Mouse (Mus musculus): ENCODE data around the gene Capn10. TPM values are rescaled to one million over a fixed set of nuclear protein-coding genes. Genes with fewer than 3 reads are reported as not detected.
"Not testable (repeated sequence)": the region's sequence is repeated elsewhere in the genome, so short reads cannot be mapped to it uniquely, and the experiment has no call there.

Gene Capn10
- total RNA-seq, 2 experiments from 2014 or later: 5.6 to 7.2 TPM

DNA sequence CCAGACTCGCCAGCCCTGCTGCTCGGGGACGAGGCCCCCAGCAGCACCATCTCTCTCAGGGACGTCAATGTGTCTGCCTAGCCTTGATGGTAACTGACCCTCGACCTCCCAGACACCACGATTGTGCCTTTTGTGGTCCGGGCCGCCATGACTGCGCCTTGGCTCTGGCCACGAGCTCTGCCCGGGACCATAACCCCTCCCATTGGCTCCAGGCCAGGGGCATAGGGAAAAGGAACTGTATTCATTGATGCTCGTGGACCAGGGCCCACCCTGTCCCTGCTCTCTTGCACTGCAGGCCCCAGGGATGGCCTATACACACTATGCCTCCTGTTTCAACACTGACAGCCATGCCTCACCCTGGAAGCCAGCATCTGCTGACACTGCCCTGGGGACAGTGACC, 14.4 kb upstream of the Capn10 start:
- no peak for DNase-seq

DNA sequence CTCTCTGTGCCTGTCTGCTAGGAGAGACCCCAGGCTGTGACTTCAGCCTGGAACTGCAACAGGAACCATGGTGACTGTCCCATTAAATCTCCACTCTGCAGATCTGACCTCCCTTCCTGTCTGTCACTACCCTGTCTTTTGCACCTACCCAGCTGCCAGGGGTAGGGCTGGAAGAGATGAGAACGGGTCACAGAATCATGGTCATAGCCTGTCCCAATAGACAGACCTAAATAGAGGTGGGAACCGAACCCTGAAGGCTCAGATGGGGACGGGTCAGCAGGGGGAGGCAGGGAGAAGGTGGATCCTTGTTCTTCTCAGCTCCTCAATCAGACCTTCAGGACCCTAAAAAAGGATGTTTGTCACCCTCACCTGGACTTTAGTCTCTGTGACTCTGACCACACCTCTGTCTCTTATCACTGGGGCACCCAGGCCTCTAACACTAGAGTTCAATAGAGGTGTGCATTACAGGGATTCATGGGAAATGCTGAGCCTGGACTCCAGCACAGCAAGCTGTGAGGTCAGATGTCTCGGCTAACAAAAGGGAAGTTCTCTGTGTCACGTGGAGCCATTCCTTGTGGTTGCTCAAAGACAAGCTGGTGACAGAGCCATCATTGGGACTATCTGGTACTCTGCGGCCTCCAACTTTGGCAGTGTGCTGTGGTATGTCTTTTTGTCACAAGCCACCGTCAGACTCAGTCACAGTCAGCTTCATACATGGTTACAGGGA, 13.5 kb upstream of the Capn10 start:
- peak in 1 of 2 experiments; percentile 42 for DNase-seq

DNA sequence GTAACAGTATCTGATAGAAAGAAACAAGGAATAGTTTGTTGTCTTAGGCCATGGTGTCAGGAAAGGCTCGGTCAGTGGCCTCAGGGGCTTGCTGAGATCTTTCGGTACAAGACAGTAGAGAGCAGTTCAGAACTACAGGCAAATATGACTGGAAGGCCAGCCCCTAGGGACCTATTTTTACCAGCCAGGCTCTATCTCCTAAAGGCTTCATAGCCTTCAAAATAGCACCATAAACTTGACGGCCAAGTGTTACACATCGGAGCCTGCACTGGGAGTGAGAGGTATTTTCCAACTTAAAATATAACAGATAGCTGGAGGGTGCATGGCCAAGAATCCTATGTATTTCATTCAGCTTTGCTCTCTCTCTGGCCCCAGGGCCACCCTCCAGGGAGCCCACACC, 12.7 kb upstream of the Capn10 start:
- DNase-seq: no peak

- no peak for DNase-seq
Measured at GRCm38 (mm10) chr1:92930171-92930706, 3.9 kb upstream of the Capn10 start.

DNA sequence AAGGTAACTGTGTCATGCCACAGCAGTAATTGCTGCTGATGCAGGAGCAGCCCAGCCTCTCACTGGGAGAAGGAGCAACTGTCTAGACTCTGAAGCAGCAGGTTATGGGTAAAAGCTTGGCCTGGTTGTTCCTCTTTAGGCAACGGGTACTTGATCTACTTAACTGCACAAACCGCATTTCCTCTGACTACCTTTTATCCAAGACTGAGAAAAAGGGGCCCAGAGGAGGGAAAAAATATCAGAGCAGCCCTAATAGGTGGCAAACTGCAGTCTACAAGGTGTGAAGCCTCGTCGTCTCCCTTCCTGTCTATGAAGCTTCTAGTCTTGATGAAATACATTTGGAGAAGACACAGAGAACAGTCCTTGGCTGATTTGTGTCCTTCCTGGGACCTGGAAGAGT, 565 bp upstream of the Capn10 start:
- DNase-seq: no peak

DNA sequence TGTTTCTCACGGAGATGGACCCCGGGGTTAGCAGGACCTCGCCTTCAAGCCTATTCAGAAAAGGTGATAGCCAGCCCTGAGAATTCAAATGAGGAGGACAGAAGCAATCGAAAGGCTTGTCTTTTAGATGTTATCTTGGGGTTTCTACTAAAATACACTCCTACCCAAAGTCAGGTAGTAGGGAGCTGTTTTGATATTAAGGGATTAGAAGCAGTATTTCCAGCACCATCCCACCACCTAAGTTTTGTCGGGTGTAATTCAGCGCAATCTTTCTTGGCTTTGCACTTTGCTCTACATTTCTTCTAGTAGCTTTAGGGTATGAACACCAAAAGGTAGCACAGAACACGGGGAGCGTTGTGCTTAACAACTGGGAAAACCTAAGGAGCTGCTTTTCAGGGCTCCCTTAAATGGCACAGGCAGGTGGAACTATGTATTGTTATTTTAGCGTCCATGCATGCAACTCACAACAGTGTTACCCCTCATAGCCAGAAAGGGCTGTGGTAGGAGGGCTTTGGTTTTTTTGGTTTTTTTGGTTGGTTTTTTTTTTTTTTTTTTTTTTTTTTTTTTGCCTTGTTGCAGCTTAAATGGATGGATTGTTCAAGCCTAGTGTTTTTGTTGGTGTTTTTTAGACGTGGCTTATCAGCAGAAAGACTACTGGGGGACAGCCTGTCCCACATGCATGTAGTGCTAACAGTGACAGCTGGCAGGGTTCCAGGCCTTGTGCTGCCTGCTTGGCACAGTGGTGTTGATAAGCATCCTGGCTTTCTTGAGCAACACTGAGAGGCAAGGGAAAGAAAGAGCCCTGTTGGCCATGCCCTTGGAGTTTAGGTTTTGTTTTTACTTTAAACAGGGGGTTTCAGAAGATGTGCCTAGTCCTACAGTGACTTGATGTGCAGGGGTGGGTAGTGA, 1.1 kb downstream of the Capn10 start:
- DNase-seq: no peak

DNA sequence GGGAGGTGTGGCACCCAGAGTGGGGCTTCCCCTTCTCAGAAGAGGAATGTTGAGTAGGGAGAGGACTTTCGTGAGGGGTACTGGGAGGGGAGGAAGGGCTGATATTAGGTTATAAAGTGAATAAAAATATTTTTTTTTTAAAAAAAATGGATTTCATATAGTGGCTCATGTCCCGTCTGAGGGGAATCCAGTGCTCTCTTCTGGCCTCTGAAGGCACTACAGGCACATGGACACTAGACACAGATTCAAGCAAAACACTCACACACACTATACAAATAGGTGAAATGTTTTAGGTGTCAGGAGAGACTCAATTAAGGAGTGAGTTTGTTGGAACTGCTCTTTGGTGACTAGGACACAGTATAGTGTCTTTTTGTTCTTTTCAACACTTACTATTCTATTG, 1.8 kb downstream of the Capn10 start:
- DNase-seq: no peak

- DNase-seq: no peak
Measured at GRCm38 (mm10) chr1:92936467-92936866, 2.3 kb downstream of the Capn10 start.

DNA sequence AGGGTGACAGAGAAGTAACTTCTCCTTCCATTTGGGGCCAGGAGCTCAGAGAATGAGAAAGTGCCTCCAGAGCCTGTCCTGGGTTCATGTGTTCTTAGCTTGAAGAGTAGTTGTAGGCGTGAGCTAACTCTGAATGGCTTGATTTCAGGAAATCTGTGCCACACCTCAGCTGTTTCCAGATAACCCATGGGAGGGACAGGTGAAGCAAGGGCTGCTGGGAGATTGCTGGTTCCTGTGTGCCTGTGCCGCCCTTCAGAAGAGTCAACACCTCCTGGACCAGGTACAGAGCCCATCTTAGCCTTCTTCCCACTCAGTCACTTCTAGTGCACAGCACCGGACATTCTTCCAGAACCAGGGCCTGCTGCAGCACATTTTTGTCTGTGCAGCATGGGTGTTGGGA, 3.6 kb downstream of the Capn10 start:
- DNase-seq: no peak

GRCm38 (mm10) chr1:92939746-92940145, 5.6 kb downstream of the Capn10 start:
- DNase-seq: no peak

DNA sequence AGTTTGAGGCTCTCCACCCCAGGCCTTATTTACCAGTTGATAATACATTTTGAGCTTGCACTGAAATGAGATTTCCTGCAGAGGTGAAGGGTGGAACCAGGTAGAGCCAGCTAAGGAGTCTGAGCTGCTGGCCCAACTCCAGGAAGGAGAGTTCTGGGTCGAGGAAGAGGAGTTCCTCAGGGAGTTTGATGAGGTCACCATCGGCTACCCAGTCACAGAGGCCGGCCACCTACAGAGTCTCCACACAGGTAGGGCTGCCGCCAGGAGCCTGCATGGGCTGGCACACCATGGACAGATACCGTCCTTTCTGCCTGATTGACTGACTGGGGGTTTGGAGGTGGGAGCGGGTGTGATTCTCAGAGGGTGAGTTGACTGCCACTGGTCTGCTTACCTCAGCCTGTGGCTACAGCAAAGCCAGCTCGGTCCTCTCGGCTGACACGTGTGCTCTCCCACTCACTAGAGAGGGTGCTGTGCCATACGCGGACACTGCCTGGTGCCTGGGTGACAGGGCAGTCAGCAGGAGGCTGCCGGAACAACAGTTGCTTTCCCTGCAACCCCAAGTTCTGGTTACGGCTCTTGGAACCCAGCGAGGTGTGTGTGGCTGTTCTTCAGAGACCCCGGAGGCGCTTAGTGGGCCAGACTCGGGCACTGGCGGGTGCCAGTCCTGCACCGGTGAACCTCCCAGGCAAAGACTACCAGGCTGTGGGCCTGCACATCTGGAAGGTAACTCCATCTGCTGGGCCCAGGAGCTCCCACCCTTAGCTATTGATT, 9.2 kb downstream of the Capn10 start:
- no peak for DNase-seq

- DNase-seq: peak in 1 of 2 experiments; percentile 0
Measured at GRCm38 (mm10) chr1:92947966-92948365, 13.8 kb downstream of the Capn10 start.

GRCm38 (mm10) chr1:92949426-92949825, 15.2 kb downstream of the Capn10 start:
- peak; percentile 13 to 40 for DNase-seq

DNA sequence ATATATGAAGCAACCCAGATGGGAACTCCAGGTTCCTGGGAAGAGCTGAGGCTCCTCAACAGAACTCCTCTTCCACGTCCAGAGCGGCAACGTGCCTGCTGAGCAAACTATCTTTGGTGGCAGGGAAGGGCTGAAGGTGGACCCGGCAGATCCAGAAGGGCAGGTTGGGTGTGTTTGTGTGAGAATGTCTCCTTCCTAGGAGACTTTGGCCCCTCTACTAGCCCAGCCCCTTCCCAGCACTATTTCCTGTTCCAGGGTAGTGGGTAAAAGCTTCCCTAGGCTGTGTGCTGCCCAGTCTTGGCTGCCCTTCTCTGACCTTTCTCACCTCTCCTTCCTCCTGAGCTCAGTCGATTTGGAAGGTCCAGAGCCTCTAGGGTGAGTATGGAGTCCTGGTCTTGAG, 16.4 kb downstream of the Capn10 start, which contains the start of gene Gpr35:
TSS of gene Gpr35 (plus strand) at position 259 of the 400 bp plus-strand sequence.
- DNase-seq: peak in 1 of 2 experiments; percentile 0

DNA sequence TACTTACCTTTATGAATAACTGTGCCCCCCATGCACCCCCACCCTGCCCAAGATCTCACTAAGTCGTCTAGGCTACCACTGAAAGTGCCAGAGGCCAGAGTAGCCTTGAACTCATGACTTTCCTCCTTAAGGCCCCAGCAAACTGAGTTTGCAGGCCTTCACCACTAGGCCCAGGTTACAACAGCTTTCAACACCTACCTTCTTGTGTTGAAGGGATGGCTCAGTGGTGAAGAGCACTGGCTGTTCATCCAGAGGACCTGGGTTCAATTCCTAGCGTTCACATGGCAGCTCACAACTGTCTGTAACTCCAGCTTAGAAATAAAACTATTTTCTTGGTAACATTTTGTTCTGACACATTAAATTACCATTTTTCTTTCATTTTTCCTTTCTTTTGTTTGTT, 19.5 kb downstream of the Capn10 start:
- DNase-seq: no peak

DNA sequence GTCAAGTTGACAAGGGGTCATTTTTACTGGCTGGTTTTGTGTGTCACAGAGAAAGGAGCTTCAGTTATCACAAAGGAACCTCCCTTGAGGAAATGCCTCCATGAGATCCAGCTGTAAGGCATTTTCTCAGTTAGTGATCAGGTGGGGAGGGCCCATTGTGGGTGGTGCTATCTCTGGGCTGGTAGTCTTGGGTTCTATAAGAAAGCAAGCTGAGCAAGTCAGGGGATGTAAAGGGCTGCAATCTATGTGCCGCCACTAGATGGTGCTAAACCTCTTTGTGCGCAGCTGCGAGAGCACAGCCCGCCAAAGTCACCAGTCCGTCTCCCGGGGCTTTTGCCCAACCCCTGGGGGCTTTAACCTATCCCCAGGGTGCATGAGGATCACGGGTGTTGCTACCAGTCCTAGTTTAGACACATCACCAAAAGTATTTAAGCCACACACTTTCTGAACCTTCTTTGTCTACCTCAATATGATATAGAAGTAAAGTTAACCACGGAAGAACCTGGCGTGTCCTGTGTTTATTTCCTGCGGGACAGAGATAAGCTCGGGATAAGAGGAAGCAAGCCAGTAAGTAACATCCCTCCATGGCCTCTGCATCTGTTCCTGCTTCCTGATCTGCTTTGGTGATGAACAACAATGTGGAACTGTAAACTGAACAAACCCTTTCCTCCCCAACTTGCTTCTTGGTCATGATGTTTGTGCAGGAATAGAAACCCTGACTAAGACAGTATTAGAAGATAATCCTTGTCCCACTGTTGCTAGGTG, 22.6 kb downstream of the Capn10 start:
- DNase-seq: peak; percentile 65 to 86

DNA sequence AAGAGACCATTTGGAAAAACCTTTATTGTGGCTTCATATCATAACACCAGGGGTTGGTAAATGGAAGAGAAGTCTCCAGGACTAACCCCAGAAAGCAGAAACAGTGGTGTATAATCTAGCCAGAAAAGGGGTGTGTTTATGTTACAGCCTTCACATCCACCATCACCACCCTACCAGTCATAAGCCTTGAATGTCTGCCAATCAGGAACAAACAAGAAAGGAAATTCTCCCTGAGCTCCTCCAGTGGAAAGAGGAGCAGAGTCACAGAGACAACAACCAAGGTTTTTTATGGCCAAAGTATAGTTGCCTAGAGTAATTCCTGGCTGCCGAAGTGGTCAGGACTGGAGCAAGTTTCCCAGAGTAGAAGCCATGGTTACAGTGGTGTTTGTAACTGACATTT, 24.8 kb downstream of the Capn10 start:
- no peak for DNase-seq

DNA sequence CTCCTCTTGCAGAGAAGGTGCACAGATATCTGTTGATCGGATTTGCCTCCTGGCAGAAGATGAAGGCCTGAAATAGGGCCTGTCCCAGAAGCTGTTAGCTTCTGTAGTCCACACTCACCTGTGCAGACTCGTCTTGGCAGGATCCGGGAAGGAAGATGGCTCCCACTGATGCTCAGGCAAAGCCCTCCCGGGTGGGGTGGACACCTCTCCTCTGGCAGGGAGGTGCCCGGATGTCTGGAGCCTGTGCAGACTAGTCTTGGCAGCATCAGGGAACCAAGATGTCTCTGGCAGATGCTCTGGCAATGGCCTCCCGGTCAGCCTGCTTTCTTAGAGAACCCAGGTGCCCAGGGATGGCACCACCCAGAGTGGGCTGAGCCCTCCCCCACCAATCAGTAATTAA, 36.6 kb downstream of the Capn10 start:
- not testable (repeated sequence) for DNase-seq

- peak in 1 of 2 experiments; percentile 36 for DNase-seq
Measured at GRCm38 (mm10) chr1:92971879-92972795, 38.0 kb downstream of the Capn10 start.

GRCm38 (mm10) chr1:92972854-92973253, 38.7 kb downstream of the Capn10 start:
- DNase-seq: peak; percentile 52 to 62

Data from heart, adult 18-20 months (tissue).